Mouse (Mus musculus) lung, adult 10 weeks (tissue): Measurements from ENCODE around the gene Gm4027. TPM values are rescaled to one million over a fixed set of nuclear protein-coding genes. Genes with fewer than 3 reads are reported as not detected.

Experiments used
- polyA plus RNA-seq: library from polyadenylated mRNA; stranded (reverse); fragments of 350-450 nt; fragmentation: Illumina TruSeq; extraction: RNeasy Lipid Tissue Mini Kit (QIAGEN cat#74804); gene quantifications from one replicate; pipeline ENCODE4 v1.2.3, GENCODE M21; 2014; ENCODE audit warnings: low read depth, low replicate concordance; ENCODE audit not compliant: insufficient read depth

The Gm4027 gene
- polyA plus RNA-seq, result not detected

GRCm38 (mm10) chr12:87618569-87618968 lies at the start of gene Gm4027:
Gm4027 (plus strand) TSS chr12:87618869.

GRCm38 (mm10) chr12:87602388-87602787 lies 16.3 kb upstream of the Gm4027 start, which contains the start of gene Oog1:
Oog1 (plus strand) TSS chr12:87602688.

GRCm38 (mm10) chr12:87644520-87644919 lies 25.9 kb downstream of the Gm4027 start, which contains the start of gene Gm16381:
Gm16381 (minus strand) TSS chr12:87644620.

Other genes with a start within 250 kb of the Gm4027 start
- gene Sptlc2, start 230.5 kb upstream of the Gm4027 start, polyA plus RNA-seq, result 80.8 TPM
- 91.3 TPM for gene Slirp, start 175.0 kb upstream of the Gm4027 start, polyA plus RNA-seq
- gene Alkbh1, start 174.9 kb upstream of the Gm4027 start, polyA plus RNA-seq, result 8.7 TPM
- gene Snw1, start 146.6 kb upstream of the Gm4027 start, polyA plus RNA-seq, result 48.4 TPM
- not detected for gene Gm5788, start 124.1 kb upstream of the Gm4027 start, polyA plus RNA-seq
- gene Gm8300, start 104.6 kb upstream of the Gm4027 start, polyA plus RNA-seq, result not detected
- gene Oog1, start 16.2 kb upstream of the Gm4027 start, polyA plus RNA-seq, result not detected
- not detected for gene Gm16381, start 25.8 kb downstream of the Gm4027 start, polyA plus RNA-seq
- gene Gm21319, start 156.9 kb downstream of the Gm4027 start, polyA plus RNA-seq, result not detected
- not detected for gene Gm21936, start 176.6 kb downstream of the Gm4027 start, polyA plus RNA-seq
- not detected for gene BB287469, start 197.7 kb downstream of the Gm4027 start, polyA plus RNA-seq
- gene Gm2001, start 223.5 kb downstream of the Gm4027 start, polyA plus RNA-seq, result not detected